Mouse (Mus musculus) G1E (cell line): ENCODE data around the gene Nek6. TPM values are rescaled to one million over a fixed set of nuclear protein-coding genes. Genes with fewer than 3 reads are reported as not detected.

ENCODE experiments used
- ATAC-seq: 2 replicates; pipeline ENCODE4 v1.8.0; 2016; ENCODE audit warnings: mild to moderate bottlenecking; ENCODE audit not compliant: insufficient number of reproducible peaks, poor library complexity, low FRiP score, severe bottlenecking; ENCODE audit errors: extremely low read depth
- DNase-seq: peaks from one replicate; pipeline ENCODE4 v3.0.0; 2012; ENCODE audit warnings: low spot score
- H3K27me3 ChIP-seq: 2 replicates; pipeline ENCODE4 v1.6.1; 2012; ENCODE audit warnings: mild to moderate bottlenecking, low read length, inconsistent platforms; ENCODE audit not compliant: insufficient read depth
- H3K36me3 ChIP-seq: replicated peaks from 2 replicates; pipeline ENCODE3; 2012; ENCODE audit warnings: mild to moderate bottlenecking, inconsistent platforms
- H3K4me1 ChIP-seq: 2 replicates; pipeline ENCODE4 v1.6.1; 2012; ENCODE audit warnings: low read depth, low read length, inconsistent platforms, mixed read lengths; ENCODE audit not compliant: insufficient read depth
- H3K4me3 ChIP-seq: 2 replicates; pipeline ENCODE4 v1.5.1; 2012; ENCODE audit warnings: low read depth, mild to moderate bottlenecking, inconsistent platforms, low read length, moderate library complexity, mixed read lengths
- H3K9me3 ChIP-seq: replicated peaks from 2 replicates; pipeline ENCODE4 v1.6.1; 2012; ENCODE audit warnings: inconsistent platforms
- CTCF ChIP-seq: IDR thresholded peaks from 2 replicates; pipeline ENCODE4 v1.5.1; 2012; ENCODE audit warnings: low read depth, low read length, inconsistent platforms, mixed read lengths
- GATA1 ChIP-seq: IDR thresholded peaks from 2 replicates; pipeline ENCODE4 v1.6.1; 2012; ENCODE audit warnings: borderline replicate concordance, low read length, inconsistent platforms, mixed read lengths
- GATA2 ChIP-seq: IDR thresholded peaks from 2 replicates; pipeline ENCODE4 v1.6.1; 2012; ENCODE audit warnings: low read depth, low read length, inconsistent platforms, borderline replicate concordance
- POLR2AphosphoS5 ChIP-seq: IDR thresholded peaks from 2 replicates; pipeline ENCODE4 v1.6.1; 2012; ENCODE audit warnings: low read depth, low read length, inconsistent platforms; ENCODE audit not compliant: insufficient replicate concordance
- TAL1 ChIP-seq: conservative IDR thresholded peaks from 2 replicates; pipeline ENCODE4 v1.6.1; 2012; ENCODE audit warnings: low read depth, low read length, inconsistent platforms, mixed read lengths
- polyA plus RNA-seq: library from polyadenylated mRNA; stranded (reverse); fragments of >175 nt; gene quantifications from 2 replicates; pipeline ENCODE4 v1.2.3, GENCODE M21; 2012
- total RNA-seq, 2 experiments: library from RNA; stranded (forward) in 1 of 2; stranded (reverse) in 1 of 2; fragments of 200-1000 nt in 1 of 2; fragments of >200 nt in 1 of 2; fragmentation: Nextera tagmentation in 1 of 2; gene quantifications; 2 replicates each; pipeline ENCODE4 v1.2.3; 2014 to 2017

Gene Nek6
- total and polyA plus RNA-seq, 3 experiments = 95.8 to 180 (median 113) TPM

DNA sequence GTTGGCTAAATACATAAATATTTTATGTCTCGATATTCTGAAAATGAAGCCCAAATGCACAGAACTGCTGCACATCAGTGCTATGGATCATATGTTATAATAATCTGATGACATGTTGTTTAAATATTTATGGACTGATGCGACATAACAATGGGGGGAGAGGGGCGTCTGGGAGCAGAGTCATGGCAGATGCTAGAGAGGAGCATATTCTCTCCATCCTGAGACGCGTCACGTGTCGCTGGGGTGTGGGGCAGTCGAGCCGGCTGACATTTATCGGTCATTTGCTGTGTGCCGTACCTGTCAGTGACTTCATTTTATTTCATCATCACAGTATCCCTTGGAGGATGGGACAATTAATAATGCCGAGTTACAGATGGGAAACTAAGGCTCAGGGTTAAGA is 10.2 kb downstream of the Nek6 start:
- peaks cover 95% of the 10 kb centered on the region for H3K36me3 ChIP-seq
- no peak overlapping the region for H3K4me3 ChIP-seq
- ATAC-seq (no peak), DNase-seq (no peak)
- H3K9me3 ChIP-seq = no peaks in the 10 kb centered on the region
- no peaks in the 10 kb centered on the region for H3K27me3 ChIP-seq
- TF ChIP-seq GATA2 (no peak), GATA1 (no peak), TAL1 (no peak), POLR2AphosphoS5 (no peak), CTCF (no peak)
- peaks cover 84% of the 10 kb centered on the region for H3K4me1 ChIP-seq

DNA sequence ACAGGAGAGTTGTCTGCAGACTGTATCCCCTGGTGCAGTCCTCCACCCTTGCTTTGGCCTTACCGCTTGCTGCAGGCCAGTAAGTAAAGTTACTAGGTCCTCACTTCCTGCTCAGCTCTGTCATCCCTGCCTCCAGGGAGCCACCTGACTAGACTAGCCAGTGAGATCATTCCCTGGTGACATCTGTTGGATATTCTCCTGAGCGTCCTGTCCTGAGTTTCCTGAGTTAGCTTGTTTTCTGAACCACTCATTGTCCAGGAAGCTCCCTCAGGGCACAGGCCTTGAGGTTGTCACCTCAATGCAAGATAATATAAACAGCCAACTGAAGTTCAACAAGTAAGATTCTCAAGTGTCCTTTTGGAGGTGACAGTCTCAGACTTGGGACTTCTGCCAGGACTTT is 10.9 kb downstream of the Nek6 start:
- Histone ChIP-seq H3K4me3 (no peak overlapping the region), H3K27me3 (no peaks in the 10 kb centered on the region), H3K9me3 (no peaks in the 10 kb centered on the region), H3K4me1 (peaks cover 82% of the 10 kb centered on the region), H3K36me3 (peaks cover 94% of the 10 kb centered on the region)
- DNase-seq (no peak), ATAC-seq (peak; percentile 55; the same call in 1 of the 2 replicates)
- TF ChIP-seq GATA1 (no peak), POLR2AphosphoS5 (no peak), TAL1 (no peak), CTCF (no peak), GATA2 (no peak)

DNA sequence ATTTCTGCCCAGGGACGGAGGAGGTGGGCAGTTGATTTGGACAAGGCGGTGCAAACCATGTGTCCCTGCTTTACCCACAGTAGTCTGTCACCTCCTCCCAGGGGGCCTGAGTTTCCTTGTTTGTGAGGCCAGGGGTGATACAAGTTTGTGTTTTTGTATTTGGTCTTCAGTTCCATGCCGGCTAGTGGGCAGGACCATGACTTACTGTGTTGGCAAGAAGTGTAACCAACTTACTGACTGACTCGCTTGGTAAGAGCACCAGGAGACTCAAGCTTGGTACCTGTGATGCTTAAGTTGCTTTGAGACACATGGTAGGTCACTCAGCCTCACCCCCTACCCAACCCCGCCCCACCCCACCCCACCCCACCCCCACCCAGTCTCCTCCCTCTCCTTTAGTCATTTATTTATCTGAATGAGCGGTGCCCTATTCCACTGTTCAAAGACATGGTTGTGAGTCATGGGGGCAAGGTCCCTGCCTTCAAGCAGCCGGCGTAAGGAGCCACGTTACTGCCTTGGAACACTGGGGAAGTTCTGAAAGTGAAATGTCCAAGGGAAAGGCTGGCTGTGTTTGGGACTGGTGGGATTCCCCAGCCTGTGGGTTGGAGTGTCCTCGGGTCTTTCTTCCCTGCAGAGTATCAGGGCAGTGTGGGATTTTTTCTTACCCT is 12.5 kb downstream of the Nek6 start:
- Histone ChIP-seq H3K4me1 (peaks cover 86% of the 10 kb centered on the region), H3K9me3 (no peaks in the 10 kb centered on the region), H3K27me3 (no peaks in the 10 kb centered on the region), H3K4me3 (0 out of 2 replicates have a peak overlapping the region, but pooled peaks have one; percentile 17), H3K36me3 (peaks cover 95% of the 10 kb centered on the region)
- DNase-seq (no peak), ATAC-seq (no peak)
- no peak for TF ChIP-seq POLR2AphosphoS5
- TF ChIP-seq TAL1 = no peak
- TF ChIP-seq CTCF = no peak

DNA sequence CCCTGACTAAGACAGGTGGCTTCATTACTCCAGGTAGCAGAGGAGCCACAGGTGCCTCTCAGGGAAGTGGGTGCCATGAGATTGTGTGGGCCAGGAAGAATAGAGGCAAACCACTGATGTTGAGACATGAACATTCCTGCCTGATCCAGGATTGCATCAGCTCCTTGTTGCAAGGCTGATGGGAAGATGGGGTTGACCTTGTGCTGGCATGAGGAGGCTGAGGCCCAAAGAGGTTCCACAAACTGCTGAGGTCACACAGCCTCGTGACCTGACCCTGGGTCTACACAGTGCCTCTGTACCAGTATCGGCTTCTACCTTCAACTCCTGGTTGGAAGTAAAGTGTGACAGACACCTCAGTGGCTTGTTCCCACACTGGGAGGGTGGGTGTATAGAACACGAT is 13.6 kb downstream of the Nek6 start:
- ATAC-seq = no peak
- Histone ChIP-seq H3K27me3 (no peaks in the 10 kb centered on the region), H3K4me1 (peaks cover 87% of the 10 kb centered on the region), H3K36me3 (peaks cover 96% of the 10 kb centered on the region), H3K4me3 (no peak overlapping the region), H3K9me3 (no peaks in the 10 kb centered on the region)
- TF ChIP-seq GATA2 (no peak), POLR2AphosphoS5 (no peak), CTCF (no peak), TAL1 (no peak), GATA1 (no peak)
- no peak for DNase-seq

DNA sequence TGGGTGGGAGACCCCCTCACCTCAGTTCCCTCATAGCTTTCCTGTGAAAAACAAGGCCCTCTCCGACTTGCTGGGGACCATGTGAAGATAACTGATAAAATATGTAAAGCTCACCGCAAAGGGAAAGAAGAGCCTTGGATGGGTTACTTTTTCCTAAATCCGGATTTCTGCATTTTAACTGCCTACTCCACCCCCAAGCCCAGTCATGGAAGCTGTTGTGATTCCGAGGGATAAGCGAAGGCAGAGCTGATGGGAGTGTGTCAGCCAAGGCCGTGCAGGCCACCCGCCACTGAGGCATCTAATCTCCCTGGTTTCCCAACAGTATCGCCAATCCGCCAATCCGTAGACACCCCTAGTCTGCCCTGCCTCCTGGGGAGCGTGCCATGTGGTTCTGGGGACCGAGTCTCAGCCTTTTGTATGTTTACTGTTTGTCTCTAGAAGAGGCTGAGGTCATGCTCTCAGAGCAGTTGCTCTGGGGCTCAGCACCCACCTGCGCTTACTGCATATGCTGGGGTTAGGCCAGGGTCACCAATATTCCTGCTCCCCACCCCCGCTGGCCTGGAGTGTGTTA is 18.2 kb downstream of the Nek6 start:
- Histone ChIP-seq H3K36me3 (peaks cover 85% of the 10 kb centered on the region), H3K27me3 (no peaks in the 10 kb centered on the region), H3K4me1 (peaks cover 96% of the 10 kb centered on the region), H3K4me3 (peak overlapping the region; percentile 60; the same call in 1 of the 2 replicates), H3K9me3 (no peaks in the 10 kb centered on the region)
- TF ChIP-seq GATA1 (no peak), POLR2AphosphoS5 (no peak), CTCF (no peak), GATA2 (no peak), TAL1 (no peak)
- DNase-seq (no peak), ATAC-seq (no peak)

DNA sequence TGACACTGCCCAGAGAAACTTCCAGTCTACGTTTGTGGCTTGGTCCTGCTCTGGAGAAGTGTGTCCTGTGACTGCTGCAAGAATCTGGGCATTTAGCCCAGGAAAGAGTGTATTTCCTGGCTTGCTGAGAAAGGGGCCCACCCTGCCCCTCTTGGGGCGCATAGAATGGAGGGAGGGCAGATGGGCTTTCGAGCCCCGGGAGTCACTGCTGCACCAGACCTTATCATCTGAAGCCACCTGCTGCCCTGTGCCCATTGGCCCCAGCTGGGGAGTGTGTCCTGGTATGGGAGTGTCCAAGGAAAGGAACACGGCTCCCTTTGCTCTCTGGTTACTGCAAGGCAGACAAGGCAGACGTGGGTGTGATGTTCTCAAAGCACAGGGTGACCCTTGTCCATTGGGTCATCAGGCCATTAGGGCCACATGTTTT is 19.5 kb downstream of the Nek6 start:
- peak overlapping the region; percentile 60; the same call in 1 of the 2 replicates for H3K4me3 ChIP-seq
- peak; percentile 74 for ATAC-seq

More for the DNA sequence above, 19.5 kb downstream of the Nek6 start:
- H3K27me3 ChIP-seq = no peaks in the 10 kb centered on the region
- DNase-seq = peak; percentile 98
- H3K4me1 ChIP-seq = peaks cover 96% of the 10 kb centered on the region
- peak; percentile 99 for TF ChIP-seq TAL1
- TF ChIP-seq GATA2 = no peak
- TF ChIP-seq POLR2AphosphoS5 = no peak
- peaks cover 77% of the 10 kb centered on the region for H3K36me3 ChIP-seq
- no peaks in the 10 kb centered on the region for H3K9me3 ChIP-seq
